Mouse (Mus musculus) lung, embryonic 16.5 days (tissue): ENCODE measurements around the gene Sync. TPM values are rescaled to one million over a fixed set of nuclear protein-coding genes. Genes with fewer than 3 reads are reported as not detected.
A peak's percentile ranks its signal among the peaks of the same experiment; 100 is the strongest.

Experiments used
- ATAC-seq: fragments of 200-750 bp; cut with Nextera tagmentation; 2 replicates; pipeline ENCODE4 v1.8.0; 2017; ENCODE audit warnings: low read depth, mild to moderate bottlenecking, moderate library complexity
- H3K27ac ChIP-seq: fragments of 300-500 bp; sonication (generic); 2 replicates; pipeline ENCODE4 v1.5.1; 2014; ENCODE audit warnings: mild to moderate bottlenecking, control low read depth, low read length
- H3K27me3 ChIP-seq: fragments of 300-500 bp; sonication (generic); 2 replicates; pipeline ENCODE4 v1.6.1; 2014; ENCODE audit warnings: low read depth, low read length, mixed read lengths; ENCODE audit not compliant: control insufficient read depth, insufficient read depth
- H3K36me3 ChIP-seq: fragments of 300-500 bp; sonication (generic); 2 replicates; pipeline ENCODE4 v1.6.1; 2014; ENCODE audit warnings: low read length; ENCODE audit not compliant: control insufficient read depth, insufficient read depth
- H3K4me1 ChIP-seq: fragments of 300-500 bp; sonication (generic); replicated peaks from 2 replicates; pipeline ENCODE4 v1.6.1; 2014; ENCODE audit warnings: low read length, mixed read lengths; ENCODE audit not compliant: control insufficient read depth, insufficient read depth
- H3K4me2 ChIP-seq: fragments of 300-500 bp; sonication (generic); 2 replicates; pipeline ENCODE4 v1.6.1; 2014; ENCODE audit warnings: low read depth, low read length, control low read depth
- H3K4me3 ChIP-seq: fragments of 300-500 bp; sonication (generic); 2 replicates; pipeline ENCODE4 v1.5.1; 2014; ENCODE audit warnings: mild to moderate bottlenecking, low read length, control low read depth
- H3K9ac ChIP-seq: fragments of 300-500 bp; sonication (generic); 2 replicates; pipeline ENCODE4 v1.6.1; 2014; ENCODE audit warnings: low read length, control low read depth
- H3K9me3 ChIP-seq: fragments of 300-500 bp; sonication (generic); 2 replicates; pipeline ENCODE4 v1.6.1; 2016; ENCODE audit warnings: low read length; ENCODE audit not compliant: control insufficient read depth
- WGBS: fragments of 180-500 bp; shearing (Covaris S2); extraction: QIAGEN DNeasy Blood & Tissue Kit; methylation state at CpG from one replicate; pipeline ENCODE4 v1.1.7; 2014; 5-methylcytosine and 5-hydroxymethylcytosine counted together
- polyA plus RNA-seq: library from polyadenylated mRNA; unstranded; fragments of >200 nt; fragmentation: Nextera tagmentation; extraction: Ambion mirVana; gene quantifications from 2 replicates; pipeline ENCODE4 v1.2.1, GENCODE M21; 2015

The Sync gene
- polyA plus RNA-seq, 1 experiment from 2014 or later = 0.50 TPM

DNA sequence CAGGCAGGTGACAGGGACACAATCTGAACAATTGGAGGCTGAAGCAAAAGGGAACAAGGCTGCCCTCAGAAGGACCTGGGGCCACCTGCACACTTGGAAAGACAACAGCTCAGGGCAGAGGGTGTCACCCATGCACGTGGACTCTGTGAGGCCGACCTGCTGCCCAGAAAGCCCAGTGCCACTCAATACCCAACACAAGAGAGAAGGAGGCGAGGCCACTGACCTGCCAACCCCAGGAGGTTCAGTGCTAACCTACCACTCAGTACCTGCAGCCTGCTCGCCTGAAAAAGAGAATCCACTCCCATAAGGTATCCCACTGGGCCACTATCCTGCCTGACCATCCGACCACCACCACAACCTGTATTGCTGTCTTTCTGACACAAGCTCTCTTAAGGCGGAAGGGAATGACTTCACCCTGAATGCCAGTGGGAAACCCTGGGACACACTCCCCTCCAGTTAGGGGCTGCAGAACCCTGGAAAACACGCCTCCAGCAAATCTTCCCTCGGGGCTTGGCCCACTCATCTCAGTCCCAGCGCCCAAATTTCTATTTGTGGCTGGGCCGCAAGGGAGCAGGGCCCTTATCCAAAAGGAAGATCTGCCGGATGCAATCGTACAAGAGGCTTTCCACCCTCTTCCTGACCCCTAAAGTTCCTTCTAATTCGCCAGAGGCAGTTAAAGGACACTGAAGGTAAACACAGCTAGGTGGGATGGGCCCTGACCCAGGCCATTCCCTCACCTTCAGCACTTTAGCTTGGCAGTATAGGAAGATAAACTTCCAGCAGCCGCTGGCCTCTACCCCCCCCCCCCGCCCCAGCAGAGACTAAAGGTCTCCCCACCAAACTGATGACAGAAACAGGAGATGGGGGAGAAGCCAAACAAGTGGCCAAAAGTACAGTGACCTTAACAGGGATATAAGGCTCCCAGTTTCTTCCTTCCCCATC, 40.8 kb upstream of the Sync start:
- WGBS = 36% methylated on average over 15 of the region's 15 CpGs
- no peak overlapping the region for H3K27ac ChIP-seq
- H3K9ac ChIP-seq = no peak overlapping the region
- no peak for ATAC-seq
- H3K36me3 ChIP-seq = no peaks in the 10 kb centered on the region
- H3K4me1 ChIP-seq = peaks cover 54% of the 10 kb centered on the region
- H3K4me3 ChIP-seq = peak overlapping the region; percentile 68
- no peaks in the 10 kb centered on the region for H3K9me3 ChIP-seq
- H3K27me3 ChIP-seq = peaks cover 13% of the 10 kb centered on the region
- H3K4me2 ChIP-seq = peak overlapping the region; percentile 98

DNA sequence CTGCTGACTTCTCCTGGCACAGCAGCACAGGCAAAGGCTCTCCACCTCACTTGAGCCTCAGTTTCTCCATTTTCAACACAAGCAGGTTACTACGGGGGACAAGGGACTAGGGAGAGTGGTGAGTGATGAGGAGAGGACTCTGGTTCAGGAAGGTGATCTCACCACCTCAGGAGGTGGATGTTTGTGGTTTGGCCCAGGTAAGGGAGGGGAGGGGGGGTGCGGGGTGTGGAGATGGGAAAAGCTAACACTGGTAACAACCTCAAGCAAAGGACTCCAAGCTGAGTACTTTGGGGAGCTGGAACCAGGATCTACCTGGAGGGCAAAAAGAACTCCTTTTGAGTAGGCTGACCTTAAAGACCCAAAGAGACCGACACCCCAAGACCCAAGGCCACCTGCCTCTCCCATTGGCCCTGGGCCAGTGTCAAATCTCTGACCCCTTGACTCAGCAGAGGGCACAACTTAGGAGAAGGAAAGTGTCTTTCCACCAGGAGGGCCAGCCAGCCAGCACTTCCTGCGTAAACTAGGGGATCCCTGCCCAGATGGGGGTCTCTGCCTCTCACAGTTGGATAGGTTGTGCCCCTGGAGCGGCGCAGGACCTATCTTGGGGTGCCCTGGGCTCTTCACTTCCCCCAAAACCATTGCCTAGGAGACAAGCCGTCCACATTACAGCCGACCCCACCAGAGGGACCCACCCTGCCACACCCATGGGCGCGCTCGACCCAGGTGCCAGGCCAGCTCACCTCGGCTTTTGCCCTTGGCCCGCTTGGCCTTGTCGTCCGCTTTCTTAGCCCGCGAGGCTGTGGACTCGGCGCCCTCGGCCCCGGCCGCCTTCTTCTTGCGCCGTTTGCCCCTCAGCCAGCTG, 39.8 kb upstream of the Sync start:
- Histone ChIP-seq H3K27ac (peak overlapping the region; percentile 18; the same call in 1 of the 2 replicates), H3K4me3 (peak overlapping the region; percentile 68), H3K36me3 (no peaks in the 10 kb centered on the region), H3K9me3 (no peaks in the 10 kb centered on the region), H3K4me2 (peak overlapping the region; percentile 98), H3K9ac (peak overlapping the region; percentile 77), H3K27me3 (peaks cover 13% of the 10 kb centered on the region), H3K4me1 (peaks cover 47% of the 10 kb centered on the region)
- WGBS = 6% methylated on average over 22 of the region's 24 CpGs
- ATAC-seq = 0 out of 2 replicates have a peak, but pooled peaks have one; percentile 9

DNA sequence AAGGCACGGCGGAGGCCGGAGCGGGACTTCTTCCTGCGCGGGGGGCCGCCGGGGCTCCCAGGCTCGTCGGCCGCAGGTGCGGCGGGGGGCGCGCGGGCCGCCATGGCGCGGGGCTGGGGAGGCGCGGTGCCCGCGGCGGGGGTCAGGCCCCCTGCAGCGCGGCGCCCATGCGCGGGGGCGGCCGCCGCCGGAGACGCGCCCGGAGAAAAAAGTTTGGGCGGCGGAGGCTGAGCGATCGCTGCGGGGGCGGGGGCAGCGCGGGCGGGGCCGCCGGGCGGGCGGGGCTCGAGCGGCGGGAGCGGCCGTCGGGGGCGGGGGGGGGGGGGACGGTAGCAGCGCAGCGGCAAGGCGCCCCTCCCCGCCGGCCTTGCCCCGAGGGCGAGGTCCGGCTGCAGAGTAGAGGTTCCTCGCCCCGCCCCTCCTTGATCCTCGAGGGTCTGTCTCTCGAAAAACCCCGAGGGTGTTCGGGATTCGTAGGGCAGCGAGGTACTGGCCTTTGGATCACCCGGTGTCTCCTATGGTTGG, 39.1 kb upstream of the Sync start:
- peaks cover 44% of the 10 kb centered on the region for H3K4me1 ChIP-seq
- peak overlapping the region; percentile 77 for H3K9ac ChIP-seq
- under 1% methylated on average over 28 of the region's 74 CpGs for WGBS
- peaks cover 13% of the 10 kb centered on the region for H3K27me3 ChIP-seq
- H3K9me3 ChIP-seq = no peaks in the 10 kb centered on the region
- peak overlapping the region; percentile 68 for H3K4me3 ChIP-seq
- peak overlapping the region; percentile 98 for H3K4me2 ChIP-seq
- ATAC-seq = peak; percentile 18; the same call in 1 of the 2 replicates
- peak overlapping the region; percentile 18; the same call in 1 of the 2 replicates for H3K27ac ChIP-seq
- H3K36me3 ChIP-seq = no peaks in the 10 kb centered on the region

DNA sequence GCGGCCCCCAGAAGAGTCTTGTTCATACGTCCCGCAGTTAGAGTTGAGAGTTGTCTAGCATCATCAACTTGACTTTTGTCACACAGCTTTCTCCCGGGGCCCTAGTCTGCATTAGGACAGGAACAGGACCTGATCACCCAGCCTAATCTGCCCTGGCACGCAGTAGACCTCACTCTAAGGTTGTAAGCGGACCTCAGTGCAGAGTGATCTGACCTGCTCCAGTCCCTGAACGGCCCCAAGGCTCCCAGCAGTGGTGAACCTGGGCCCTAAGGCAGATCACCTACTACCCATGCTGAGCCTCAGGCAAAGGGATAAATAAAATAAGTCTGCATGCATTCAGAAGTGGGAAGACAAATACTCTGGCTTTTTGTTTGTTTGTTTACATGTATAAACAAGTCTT, 38.1 kb upstream of the Sync start:
- H3K36me3 ChIP-seq = no peaks in the 10 kb centered on the region
- H3K27me3 ChIP-seq = peaks cover 13% of the 10 kb centered on the region
- H3K4me3 ChIP-seq = no peak overlapping the region
- no peak overlapping the region for H3K27ac ChIP-seq
- H3K9me3 ChIP-seq = no peaks in the 10 kb centered on the region
- H3K9ac ChIP-seq = no peak overlapping the region
- WGBS = 35% methylated on average over 7 of the region's 7 CpGs
- H3K4me2 ChIP-seq = no peak overlapping the region
- ATAC-seq = no peak
- H3K4me1 ChIP-seq = peaks cover 44% of the 10 kb centered on the region

DNA sequence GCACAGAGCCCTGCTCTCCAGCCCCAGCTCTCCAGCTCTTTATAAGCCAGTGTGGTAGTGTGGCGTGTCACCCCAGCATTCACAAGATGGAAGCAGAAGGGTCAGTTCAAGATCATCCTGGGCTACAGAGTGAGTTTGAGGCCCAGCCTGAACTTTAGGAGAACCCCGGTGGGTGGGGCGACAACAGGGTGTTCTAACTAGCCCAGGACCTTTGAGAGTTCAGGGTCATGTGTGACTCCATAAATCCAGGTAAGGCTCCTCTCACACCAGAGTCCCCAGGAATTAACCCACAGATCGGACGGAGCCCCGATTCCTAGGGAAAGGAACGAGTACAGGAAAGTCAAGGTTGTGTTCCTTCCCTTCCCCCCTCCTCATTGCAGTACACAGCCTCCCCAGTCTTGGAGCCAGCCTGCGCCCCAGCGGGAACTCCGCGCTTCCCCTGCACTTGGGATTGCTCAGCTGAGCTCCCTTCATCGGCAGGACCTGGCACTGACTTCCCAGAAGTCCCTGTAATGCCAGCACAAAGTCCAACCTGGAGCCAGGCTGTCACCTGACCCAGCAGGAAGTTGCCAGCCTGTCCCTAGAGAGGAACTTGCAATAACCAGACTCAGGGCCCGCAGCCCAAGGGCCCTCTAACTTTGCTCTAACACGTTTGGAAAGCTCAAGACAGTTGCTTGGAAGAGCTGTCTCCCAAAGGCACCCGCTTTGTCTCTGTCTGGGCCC, 36.5 kb upstream of the Sync start:
- 34% methylated on average over 15 of the region's 15 CpGs for WGBS
- H3K4me3 ChIP-seq = no peak overlapping the region
- no peaks in the 10 kb centered on the region for H3K9me3 ChIP-seq
- H3K4me2 ChIP-seq = peak overlapping the region; percentile 20
- peaks cover 33% of the 10 kb centered on the region for H3K4me1 ChIP-seq
- peak overlapping the region; percentile 21; the same call in 1 of the 2 replicates for H3K9ac ChIP-seq
- peak; percentile 18; the same call in 1 of the 2 replicates for ATAC-seq
- H3K27ac ChIP-seq = no peak overlapping the region
- H3K27me3 ChIP-seq = peaks cover 13% of the 10 kb centered on the region
- no peaks in the 10 kb centered on the region for H3K36me3 ChIP-seq

DNA sequence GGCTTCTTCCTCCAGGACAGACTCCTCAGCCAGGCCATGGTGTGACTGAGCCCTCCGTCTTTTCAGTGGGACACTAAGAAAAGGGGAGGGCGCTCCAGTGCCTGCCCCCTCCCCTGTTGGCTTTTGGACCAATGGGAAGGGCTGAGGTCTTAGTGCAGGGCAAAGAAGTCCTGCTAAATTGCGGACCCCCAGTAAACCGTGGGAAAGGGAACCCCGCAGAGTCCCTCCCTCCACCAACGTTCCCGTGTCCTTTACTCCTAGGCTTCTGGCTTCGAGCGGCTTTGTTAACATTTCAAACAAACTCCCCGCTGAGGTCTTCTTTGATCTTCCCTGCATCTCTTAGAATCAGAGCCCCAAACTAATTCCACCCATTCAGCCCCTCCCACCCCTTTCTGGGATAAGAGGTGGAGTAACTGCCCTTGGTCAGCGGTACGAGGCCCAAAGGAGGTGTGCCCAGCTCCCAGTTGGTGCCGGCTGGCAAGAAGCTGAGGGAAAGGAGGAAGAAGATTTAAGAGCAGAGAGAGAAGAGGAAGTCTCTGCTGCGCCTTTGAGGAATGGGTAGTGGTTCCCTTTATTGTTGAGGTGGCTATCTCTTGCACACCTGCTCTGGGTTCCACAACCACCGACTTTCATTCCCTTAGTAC, 35.8 kb upstream of the Sync start:
- H3K27ac ChIP-seq = no peak overlapping the region
- H3K36me3 ChIP-seq = no peaks in the 10 kb centered on the region
- ATAC-seq = no peak
- no peaks in the 10 kb centered on the region for H3K9me3 ChIP-seq
- peak overlapping the region; percentile 20 for H3K4me2 ChIP-seq
- H3K9ac ChIP-seq = peak overlapping the region; percentile 21; the same call in 1 of the 2 replicates
- H3K4me1 ChIP-seq = peaks cover 34% of the 10 kb centered on the region
- WGBS = 7% methylated on average over 15 of the region's 15 CpGs
- H3K4me3 ChIP-seq = no peak overlapping the region
- H3K27me3 ChIP-seq = peaks cover 13% of the 10 kb centered on the region

DNA sequence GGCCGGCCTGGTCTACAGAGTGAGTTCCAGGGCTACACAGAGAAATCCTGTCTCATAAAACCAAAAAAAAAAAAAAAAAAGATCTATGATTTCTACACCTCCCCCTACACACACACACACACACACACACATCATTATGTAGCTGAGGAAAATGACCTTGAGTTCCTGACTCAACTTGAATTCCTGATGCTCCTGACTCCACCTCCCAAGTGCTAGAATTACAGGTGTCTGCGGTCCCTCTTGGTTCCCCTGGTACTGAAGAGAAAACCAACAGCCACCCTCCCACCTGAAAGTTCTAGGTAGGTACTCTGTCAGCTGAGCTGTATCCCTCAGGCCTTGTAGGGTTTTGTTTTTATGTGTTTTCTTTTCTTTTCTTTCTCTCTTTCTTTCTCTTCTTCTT, 34.9 kb upstream of the Sync start:
- WGBS = 78% methylated on average over 2 of the region's 2 CpGs

DNA sequence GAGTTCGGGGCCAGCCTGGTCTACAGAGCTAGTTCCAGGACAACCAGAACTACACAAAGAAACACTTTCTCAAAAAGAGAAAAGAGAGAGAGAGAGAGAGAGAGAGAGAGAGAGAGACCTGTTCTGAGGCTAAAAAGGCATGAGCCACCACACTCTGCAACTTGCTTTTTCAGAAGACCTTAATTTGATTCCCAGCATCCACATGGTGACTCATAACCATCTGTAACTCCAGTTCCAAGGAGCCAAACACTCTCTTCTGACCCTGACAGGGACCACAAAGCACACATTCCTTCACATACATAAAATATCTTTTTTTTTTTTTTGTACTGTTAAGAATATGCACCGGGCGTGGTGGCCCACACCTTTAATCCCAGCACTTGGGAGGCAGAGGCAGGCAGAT, 32.8 kb upstream of the Sync start:
- Histone ChIP-seq H3K4me1 (peaks cover 22% of the 10 kb centered on the region), H3K36me3 (no peaks in the 10 kb centered on the region), H3K27ac (no peak overlapping the region), H3K9me3 (no peaks in the 10 kb centered on the region), H3K4me3 (no peak overlapping the region), H3K9ac (no peak overlapping the region), H3K27me3 (peaks cover 8% of the 10 kb centered on the region), H3K4me2 (no peak overlapping the region)
- ATAC-seq = no peak
- 88% methylated on average over 3 of the region's 3 CpGs for WGBS

More for the DNA sequence above, 34.9 kb upstream of the Sync start:
- ATAC-seq = no peak
- Histone ChIP-seq H3K36me3 (no peaks in the 10 kb centered on the region), H3K4me2 (no peak overlapping the region), H3K9ac (no peak overlapping the region), H3K4me1 (peaks cover 34% of the 10 kb centered on the region), H3K27me3 (peaks cover 12% of the 10 kb centered on the region), H3K27ac (no peak overlapping the region), H3K4me3 (no peak overlapping the region), H3K9me3 (no peaks in the 10 kb centered on the region)
